18 mouse cellular contexts compared by ENCODE assay signal in genomic region chr4:105323446-105323845, GRCm38 (mm10).
"Had no signal": no experiment of that assay in that cellular context is flagged by ENCODE, and none has a peak within 500 bp of the region (broad histone marks: within the 10 kb centered on the region; RNA-seq: fewer than 3 reads in every experiment).

No protein-coding gene starts in this region.

- H3K9ac ChIP-seq: liver, postnatal 0 days; lung, embryonic 15.5 days; midbrain, embryonic 12.5 days; neural tube, embryonic 13.5 days; neural tube, embryonic 15.5 days; stomach, embryonic 15.5 days had no signal

- H3K9me3 ChIP-seq: lung, embryonic 15.5 days; midbrain, embryonic 10.5 days; midbrain, embryonic 12.5 days; neural tube, embryonic 13.5 days; neural tube, embryonic 15.5 days; stomach, embryonic 15.5 days had no signal

- ATAC-seq: liver, postnatal 0 days; lung, postnatal 0 days; midbrain, embryonic 16.5 days had no signal

- DNase-seq: liver, postnatal 0 days; lung, adult 2 months; lung, postnatal 14 days; lung, postnatal 4 days; midbrain, embryonic 14.5 days; right cerebral cortex, postnatal 14 days; thymus, adult 18-20 months; thymus, postnatal 14 days; thymus, postnatal 36 days had no signal

- H3K27ac ChIP-seq: lung, embryonic 15.5 days; midbrain, embryonic 10.5 days; midbrain, embryonic 12.5 days; neural tube, embryonic 13.5 days; neural tube, embryonic 15.5 days; stomach, embryonic 15.5 days had no signal

- H3K36me3 ChIP-seq: lung, embryonic 15.5 days; midbrain, embryonic 10.5 days; midbrain, embryonic 12.5 days; neural tube, embryonic 13.5 days; neural tube, embryonic 15.5 days; stomach, embryonic 15.5 days had no signal

- H3K4me3 ChIP-seq: lung, embryonic 15.5 days; midbrain, embryonic 10.5 days; midbrain, embryonic 12.5 days; myocyte; neural tube, embryonic 13.5 days; neural tube, embryonic 15.5 days; stomach, embryonic 15.5 days had no signal

- H3K4me1 ChIP-seq: neural tube, embryonic 15.5 days; stomach, embryonic 15.5 days had no signal

- H3K27me3 ChIP-seq: lung, embryonic 15.5 days; midbrain, embryonic 12.5 days; neural tube, embryonic 13.5 days; neural tube, embryonic 15.5 days; stomach, embryonic 15.5 days had no signal

- H3K4me2 ChIP-seq: lung, embryonic 15.5 days; midbrain, embryonic 12.5 days; neural tube, embryonic 13.5 days; neural tube, embryonic 15.5 days; stomach, embryonic 15.5 days had no signal
